In genomic region chrX:60147268-60147974, GRCm38 (mm10) we compare ENCODE assay signal across 8 mouse cellular contexts. TPM values are rescaled to one million over a fixed set of nuclear protein-coding genes. Genes with fewer than 3 reads are reported as not detected.
DNase-seq lines count a peak whose midpoint lies in the region; ATAC-seq and TF ChIP-seq lines count a peak whose summit lies in the region.
"Had no signal": no experiment of that assay in that cellular context is flagged by ENCODE, and none has a peak within 500 bp of the region (broad histone marks: within the 10 kb centered on the region; RNA-seq: fewer than 3 reads in every experiment).

No protein-coding gene starts in this region.

- no peak for TF ChIP-seq CTCF in liver, postnatal 0 days (IDR thresholded peaks at IDR 0.05; ENCODE audit: low read depth)
- no peak for TF ChIP-seq CTCF in intestine, postnatal 0 days (IDR thresholded peaks at IDR 0.05; ENCODE audit: low read depth)
- TF ChIP-seq CTCF in thymus, adult 2 months (IDR thresholded peaks at IDR 0.05; ENCODE audit: borderline replicate concordance, control insufficient read depth, extremely low read depth, insufficient read depth, low read length, poor library complexity) = no peak

- no peak overlapping the region for H3K4me3 ChIP-seq in liver, postnatal 0 days (ENCODE audit: low read depth, low read length)
- peak overlapping the region; percentile 18 for H3K4me3 ChIP-seq in embryonic facial prominence, embryonic 14.5 days (ENCODE audit: low read depth, low read length)
- no peak overlapping the region for H3K4me3 ChIP-seq in intestine, postnatal 0 days (ENCODE audit: low read depth, low read length)
- H3K4me3 ChIP-seq in thymus, adult 2 months (ENCODE audit: control insufficient read depth, insufficient read depth, low read length) = no peak overlapping the region
- H3K4me3 ChIP-seq: megakaryocyte, embryonic 14.5 days had no signal

- no peaks in the 10 kb centered on the region for H3K9me3 ChIP-seq in liver, postnatal 0 days (ENCODE audit: low read length)
- H3K9me3 ChIP-seq in embryonic facial prominence, embryonic 14.5 days (ENCODE audit: control insufficient read depth, low read length) = no peaks in the 10 kb centered on the region
- no peaks in the 10 kb centered on the region for H3K9me3 ChIP-seq in intestine, postnatal 0 days (ENCODE audit: control insufficient read depth)
- H3K9me3 ChIP-seq: megakaryocyte, embryonic 14.5 days had no signal

- 33% methylated on average over 13 of the region's 13 CpGs for WGBS in liver, postnatal 0 days (ENCODE audit: insufficient replicate concordance)
- WGBS in embryonic facial prominence, embryonic 14.5 days = 18% methylated on average over 13 of the region's 13 CpGs
- 28% methylated on average over 13 of the region's 13 CpGs for WGBS in intestine, postnatal 0 days
- WGBS in thymus, adult 2 months = 48% methylated on average over 13 of the region's 13 CpGs

- no peaks in the 10 kb centered on the region for H3K36me3 ChIP-seq in liver, postnatal 0 days (replicated peaks; ENCODE audit: insufficient read depth, low read length)
- no peaks in the 10 kb centered on the region for H3K36me3 ChIP-seq in embryonic facial prominence, embryonic 14.5 days (ENCODE audit: control insufficient read depth, insufficient read depth, low read length)
- no peaks in the 10 kb centered on the region for H3K36me3 ChIP-seq in intestine, postnatal 0 days (ENCODE audit: control insufficient read depth, insufficient read depth)
- H3K36me3 ChIP-seq in thymus, adult 2 months (ENCODE audit: control insufficient read depth, insufficient read depth, low read length) = no peaks in the 10 kb centered on the region

- TF ChIP-seq POLR2A in thymus, adult 2 months (IDR thresholded peaks at IDR 0.05; ENCODE audit: control insufficient read depth, extremely low read depth, insufficient read depth, low read length, poor library complexity) = no peak

- H3K4me2 ChIP-seq in liver, postnatal 0 days (ENCODE audit: low read depth, low read length) = peak overlapping the region; percentile 4; the same call in 1 of the 2 replicates
- H3K4me2 ChIP-seq in embryonic facial prominence, embryonic 14.5 days (ENCODE audit: low read depth, low read length) = peak overlapping the region; percentile 47
- peak overlapping the region; percentile 37 for H3K4me2 ChIP-seq in intestine, postnatal 0 days (replicated peaks; ENCODE audit: low read depth)

- H3K9ac ChIP-seq in liver, postnatal 0 days (replicated peaks) = no peak overlapping the region
- 0 out of 2 replicates have a peak overlapping the region, but pooled peaks have one; percentile 2 for H3K9ac ChIP-seq in embryonic facial prominence, embryonic 14.5 days (ENCODE audit: low read depth, low read length)
- no peak overlapping the region for H3K9ac ChIP-seq in intestine, postnatal 0 days (ENCODE audit: low read depth, low read length)

- no peak for TF ChIP-seq EP300 in liver, postnatal 0 days (IDR thresholded peaks at IDR 0.05; ENCODE audit: low read depth)

- no peak for DNase-seq in liver, postnatal 0 days
- no peak for DNase-seq in liver
- DNase-seq in embryonic facial prominence, embryonic 14.5 days (ENCODE audit: low spot score) = peak; percentile 42
- DNase-seq in neural tube, embryonic 10.5 days (ENCODE audit: extremely low spot score, low spot score) = peak; percentile 12
- DNase-seq in thymus, adult 2 months = no peak
- DNase-seq in T-cell, adult 2 months (ENCODE audit: low spot score) = no peak

- no peaks in the 10 kb centered on the region for H3K4me1 ChIP-seq in liver, postnatal 0 days (ENCODE audit: insufficient read depth)
- no peaks in the 10 kb centered on the region for H3K4me1 ChIP-seq in embryonic facial prominence, embryonic 14.5 days (ENCODE audit: control insufficient read depth, insufficient read depth, low read length)
- H3K4me1 ChIP-seq in intestine, postnatal 0 days (replicated peaks; ENCODE audit: control insufficient read depth, insufficient read depth, low read length) = no peaks in the 10 kb centered on the region
- H3K4me1 ChIP-seq in thymus, adult 2 months (replicated peaks; ENCODE audit: control insufficient read depth, insufficient read depth, low read length) = no peaks in the 10 kb centered on the region
- H3K4me1 ChIP-seq: megakaryocyte, embryonic 14.5 days had no signal

- no peaks in the 10 kb centered on the region for H3K27me3 ChIP-seq in liver, postnatal 0 days (ENCODE audit: insufficient read depth, low read length)
- no peaks in the 10 kb centered on the region for H3K27me3 ChIP-seq in embryonic facial prominence, embryonic 14.5 days (replicated peaks; ENCODE audit: control insufficient read depth, insufficient read depth, low read length)
- no peaks in the 10 kb centered on the region for H3K27me3 ChIP-seq in intestine, postnatal 0 days (replicated peaks; ENCODE audit: control insufficient read depth, insufficient read depth, low read length)
- H3K27me3 ChIP-seq in thymus, adult 2 months (ENCODE audit: control insufficient read depth, insufficient read depth, low read length) = no peaks in the 10 kb centered on the region

- H3K27ac ChIP-seq in liver, postnatal 0 days (ENCODE audit: low read depth) = no peak overlapping the region
- H3K27ac ChIP-seq in embryonic facial prominence, embryonic 14.5 days (replicated peaks; ENCODE audit: low read depth, low read length) = no peak overlapping the region
- H3K27ac ChIP-seq in intestine, postnatal 0 days (ENCODE audit: low read depth, low read length) = no peak overlapping the region
- no peak overlapping the region for H3K27ac ChIP-seq in thymus, adult 2 months (ENCODE audit: control insufficient read depth, insufficient read depth, low read length)

- no peak for ATAC-seq in liver, postnatal 0 days
- no peak for ATAC-seq in embryonic facial prominence, embryonic 14.5 days (ENCODE audit: low read depth)
- no peak for ATAC-seq in intestine, postnatal 0 days

RNA-seq across cellular contexts. Expression of gene Mcf2, which starts 31.5 kb away (rescaled TPM):
- not detected in 2 replicates for polyA plus RNA-seq in liver, postnatal 0 days (2015; fragmentation: Nextera tagmentation; extraction: Ambion mirVana)
- polyA plus RNA-seq in embryonic facial prominence, embryonic 14.5 days (2014; fragmentation: Nextera tagmentation; extraction: Ambion mirVana) = 0.31 and 0.41 TPM in 2 replicates
- polyA plus RNA-seq in intestine, postnatal 0 days (2015; fragmentation: Nextera tagmentation; extraction: Ambion mirVana) = 0.10 TPM in 1 of 2 replicates, not detected in the other
- not detected in 2 replicates for polyA plus RNA-seq in thymus, adult 2 months (2012; rRNA removed)

Comparison
In these comparisons a context has a peak if more than half of its experiments do, and no peak if none do; other contexts are left out.
1. DNase-seq: peak in embryonic facial prominence, embryonic 14.5 days (single experiment) and neural tube, embryonic 10.5 days (single experiment); none in liver, postnatal 0 days (single experiment), liver (single experiment), thymus, adult 2 months (single experiment) and T-cell, adult 2 months (single experiment).
2. Peak in every context shown above with its lines, with median percentiles within 50 percentile points of each other: H3K4me2 ChIP-seq.